ENCODE assay signal across 23 mouse cellular contexts in the genomic region with DNA sequence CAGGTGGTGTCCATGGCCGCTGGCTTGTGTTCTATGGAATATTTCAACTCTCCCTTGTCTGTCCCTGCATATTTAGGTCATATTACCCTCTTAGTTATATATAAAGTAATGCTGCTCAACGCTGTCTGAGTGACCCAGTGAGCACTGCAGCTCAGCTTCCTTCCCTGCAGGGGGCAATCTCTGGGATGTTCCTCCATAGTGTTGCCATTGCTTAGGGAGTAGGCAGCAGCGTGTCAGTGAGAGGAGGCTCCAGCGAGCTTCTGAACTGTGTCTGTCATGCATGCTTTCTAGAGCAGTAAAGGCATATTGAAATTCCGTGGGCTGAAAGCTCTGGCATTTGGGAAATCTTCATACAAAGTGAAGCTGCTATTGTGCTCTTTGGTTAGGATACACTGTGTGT. TPM values are rescaled to one million over a fixed set of nuclear protein-coding genes. Genes with fewer than 3 reads are reported as not detected.
DNase-seq lines count a peak whose midpoint lies in the region; ATAC-seq and TF ChIP-seq lines count a peak whose summit lies in the region.
"Had no signal": no experiment of that assay in that cellular context is flagged by ENCODE, and none has a peak within 500 bp of the region (broad histone marks: within the 10 kb centered on the region; RNA-seq: fewer than 3 reads in every experiment).

No protein-coding gene starts in this region.

- H3K4me1 ChIP-seq in kidney, postnatal 0 days (replicated peaks; ENCODE audit: insufficient read depth, low read length): no peaks in the 10 kb centered on the region
- H3K4me1 ChIP-seq in kidney, embryonic 14.5 days (ENCODE audit: control insufficient read depth, insufficient read depth, low read length): no peaks in the 10 kb centered on the region
- no peaks in the 10 kb centered on the region for H3K4me1 ChIP-seq in lung, postnatal 0 days (ENCODE audit: insufficient read depth, low read depth, low read length)
- no peaks in the 10 kb centered on the region for H3K4me1 ChIP-seq in cortical plate, adult 2 months (ENCODE audit: control insufficient read depth, insufficient read depth, low read length)
- H3K4me1 ChIP-seq in hindbrain, embryonic 12.5 days: no peaks in the 10 kb centered on the region
- H3K4me1 ChIP-seq: embryonic facial prominence, embryonic 12.5 days; forebrain, embryonic 13.5 days had no signal

- WGBS in kidney, postnatal 0 days: 72% methylated on average over 5 of the region's 5 CpGs
- 85% methylated on average over 5 of the region's 5 CpGs for WGBS in kidney, embryonic 14.5 days
- 78% methylated on average over 5 of the region's 5 CpGs for WGBS in lung, postnatal 0 days
- WGBS in hindbrain, embryonic 12.5 days: 78% methylated on average over 5 of the region's 5 CpGs

- H3K4me2 ChIP-seq in kidney, postnatal 0 days (ENCODE audit: low read length): no peak overlapping the region
- H3K4me2 ChIP-seq in kidney, embryonic 14.5 days (replicated peaks; ENCODE audit: low read depth, low read length): no peak overlapping the region
- no peak overlapping the region for H3K4me2 ChIP-seq in lung, postnatal 0 days (replicated peaks; ENCODE audit: low read depth, low read length)
- H3K4me2 ChIP-seq in hindbrain, embryonic 12.5 days (replicated peaks): no peak overlapping the region
- H3K4me2 ChIP-seq: embryonic facial prominence, embryonic 12.5 days; forebrain, embryonic 13.5 days; heart, embryonic 13.5 days; midbrain, embryonic 11.5 days; neural tube, embryonic 12.5 days had no signal

- no peak for DNase-seq in frontal cortex, postnatal 25 days (ENCODE audit: low spot score in 2 of 2)
- DNase-seq in kidney, postnatal 0 days (ENCODE audit: low spot score): no peak
- DNase-seq in lung, postnatal 0 days (ENCODE audit: low spot score): no peak
- DNase-seq in lung, postnatal 25 days (ENCODE audit: low spot score): no peak
- DNase-seq: adrenal gland, postnatal 25 days; cerebellum, adult 2 months; heart, postnatal 36 days; kidney, adult 9 months; lung, adult 18-20 months had no signal

- no peak overlapping the region for H3K9ac ChIP-seq in kidney, postnatal 0 days (ENCODE audit: low read depth, low read length)
- H3K9ac ChIP-seq in kidney, embryonic 14.5 days (ENCODE audit: low read depth, low read length): no peak overlapping the region
- H3K9ac ChIP-seq in lung, postnatal 0 days (replicated peaks; ENCODE audit: low read depth): no peak overlapping the region
- no peak overlapping the region for H3K9ac ChIP-seq in hindbrain, embryonic 12.5 days
- H3K9ac ChIP-seq: embryonic facial prominence, embryonic 12.5 days; forebrain, embryonic 13.5 days; heart, embryonic 13.5 days; neural tube, embryonic 12.5 days had no signal

- no peak for TF ChIP-seq EP300 in lung, postnatal 0 days (IDR thresholded peaks at IDR 0.05)

- TF ChIP-seq POLR2A in cortical plate, adult 2 months (IDR thresholded peaks at IDR 0.05; ENCODE audit: extremely low read depth, insufficient read depth, low read length): no peak

- ATAC-seq in frontal cortex, adult (ENCODE audit: low TSS enrichment): peak; percentile 88
- no peak for ATAC-seq in kidney, postnatal 0 days (replicated peaks; ENCODE audit: low FRiP score, low read depth)
- no peak for ATAC-seq in kidney, embryonic 14.5 days (ENCODE audit: low FRiP score, low TSS enrichment)
- no peak for ATAC-seq in lung, postnatal 0 days
- ATAC-seq in hindbrain, embryonic 12.5 days (ENCODE audit: low FRiP score): no peak
- ATAC-seq: forebrain, embryonic 13.5 days; hindbrain, embryonic 16.5 days had no signal

- no peak overlapping the region for H3K4me3 ChIP-seq in kidney, postnatal 0 days (replicated peaks; ENCODE audit: low read depth, low read length)
- no peak overlapping the region for H3K4me3 ChIP-seq in kidney, embryonic 14.5 days (ENCODE audit: low read length)
- no peak overlapping the region for H3K4me3 ChIP-seq in lung, postnatal 0 days (ENCODE audit: low read depth, low read length)
- H3K4me3 ChIP-seq in cortical plate, adult 2 months (ENCODE audit: insufficient read depth, low read length): no peak overlapping the region
- H3K4me3 ChIP-seq in hindbrain, embryonic 12.5 days: no peak overlapping the region
- H3K4me3 ChIP-seq: embryonic facial prominence, embryonic 12.5 days; erythroblast, embryonic 14.5 days; forebrain, embryonic 13.5 days; heart, embryonic 13.5 days; neural tube, embryonic 12.5 days had no signal

- no peaks in the 10 kb centered on the region for H3K9me3 ChIP-seq in kidney, postnatal 0 days (replicated peaks; ENCODE audit: low read length)
- H3K9me3 ChIP-seq in kidney, embryonic 14.5 days (ENCODE audit: control insufficient read depth, low read length): no peaks in the 10 kb centered on the region
- no peaks in the 10 kb centered on the region for H3K9me3 ChIP-seq in lung, postnatal 0 days (ENCODE audit: low read length)
- H3K9me3 ChIP-seq in hindbrain, embryonic 12.5 days (replicated peaks): no peaks in the 10 kb centered on the region
- H3K9me3 ChIP-seq: embryonic facial prominence, embryonic 12.5 days; forebrain, embryonic 13.5 days; heart, embryonic 13.5 days; neural tube, embryonic 12.5 days had no signal

- H3K36me3 ChIP-seq in kidney, postnatal 0 days (ENCODE audit: insufficient read depth, low read length): no peaks in the 10 kb centered on the region
- peaks cover 27% of the 10 kb centered on the region for H3K36me3 ChIP-seq in kidney, embryonic 14.5 days (ENCODE audit: control insufficient read depth, insufficient read depth, low read length)
- peaks cover 7% of the 10 kb centered on the region; the same call in 1 of the 2 replicates for H3K36me3 ChIP-seq in lung, postnatal 0 days (ENCODE audit: insufficient read depth, low read length)
- H3K36me3 ChIP-seq in hindbrain, embryonic 12.5 days: peaks cover 19% of the 10 kb centered on the region

- H3K27ac ChIP-seq in kidney, postnatal 0 days: no peak overlapping the region
- H3K27ac ChIP-seq in kidney, embryonic 14.5 days (ENCODE audit: low read depth, low read length): no peak overlapping the region
- no peak overlapping the region for H3K27ac ChIP-seq in lung, postnatal 0 days (ENCODE audit: low read length)
- H3K27ac ChIP-seq in cortical plate, adult 2 months (ENCODE audit: insufficient read depth, low read length): no peak overlapping the region
- H3K27ac ChIP-seq in hindbrain, embryonic 12.5 days: no peak overlapping the region
- H3K27ac ChIP-seq: embryonic facial prominence, embryonic 12.5 days; forebrain, embryonic 13.5 days; heart, embryonic 13.5 days; macrophage; neural tube, embryonic 12.5 days had no signal

- no peaks in the 10 kb centered on the region for H3K27me3 ChIP-seq in kidney, postnatal 0 days (ENCODE audit: insufficient read depth, low read length)
- no peaks in the 10 kb centered on the region for H3K27me3 ChIP-seq in kidney, embryonic 14.5 days (ENCODE audit: control insufficient read depth, insufficient read depth, low read length)
- H3K27me3 ChIP-seq in lung, postnatal 0 days (replicated peaks; ENCODE audit: insufficient read depth, low read length): no peaks in the 10 kb centered on the region
- H3K27me3 ChIP-seq in hindbrain, embryonic 12.5 days: no peaks in the 10 kb centered on the region
- H3K27me3 ChIP-seq: embryonic facial prominence, embryonic 12.5 days; forebrain, embryonic 13.5 days; heart, embryonic 13.5 days; neural tube, embryonic 12.5 days had no signal

- peak; percentile 35; the same call in 1 of the 2 replicates for TF ChIP-seq CTCF in kidney, postnatal 0 days (IDR thresholded peaks at IDR 0.05; ENCODE audit: low read depth)
- TF ChIP-seq CTCF in lung, postnatal 0 days (IDR thresholded peaks at IDR 0.05): peak; percentile 30
- peak; percentile 23; the same call in 1 of the 2 replicates for TF ChIP-seq CTCF in cortical plate, adult 2 months (IDR thresholded peaks at IDR 0.05; ENCODE audit: extremely low read depth, insufficient read depth, low read length)

RNA-seq across cellular contexts. Expression of gene Ercc6, which starts 38.5 kb away (rescaled TPM):
- 12.7 and 17.1 TPM in 2 replicates for polyA plus RNA-seq in kidney, postnatal 0 days (2015; fragmentation: Nextera tagmentation; extraction: Ambion mirVana)
- polyA plus RNA-seq in kidney, embryonic 14.5 days (2014; fragmentation: Nextera tagmentation; extraction: Ambion mirVana): 15.9 and 23.6 TPM in 2 replicates
- polyA plus RNA-seq in lung, postnatal 0 days (2015; fragmentation: Nextera tagmentation; extraction: Ambion mirVana): 12.9 and 15.6 TPM in 2 replicates
- polyA plus RNA-seq in cortical plate, adult 2 months (2012; rRNA removed): 12.0 and 13.4 TPM in 2 replicates
- polyA plus RNA-seq in hindbrain, embryonic 12.5 days (2016; fragmentation: Nextera tagmentation; extraction: Ambion mirVana): 33.7 and 34.4 TPM in 2 replicates

RNA-seq across cellular contexts. Expression of gene Prrxl1, which starts 47.4 kb away (rescaled TPM):
- 0.04 TPM in 1 of 2 replicates, not detected in the other for polyA plus RNA-seq in kidney, postnatal 0 days (2015; fragmentation: Nextera tagmentation; extraction: Ambion mirVana)
- polyA plus RNA-seq in kidney, embryonic 14.5 days (2014; fragmentation: Nextera tagmentation; extraction: Ambion mirVana): 0.08 TPM in 1 of 2 replicates, not detected in the other
- 0.19 and 0.25 TPM in 2 replicates for polyA plus RNA-seq in lung, postnatal 0 days (2015; fragmentation: Nextera tagmentation; extraction: Ambion mirVana)
- polyA plus RNA-seq in cortical plate, adult 2 months (2012; rRNA removed): 0.06 TPM in 2 replicates
- polyA plus RNA-seq in hindbrain, embryonic 12.5 days (2016; fragmentation: Nextera tagmentation; extraction: Ambion mirVana): 19.0 and 28.3 TPM in 2 replicates
- polyA plus RNA-seq: erythroblast, embryonic 14.5 days; gonadal fat pad, adult 2 months; large intestine, adult 2 months; macrophage had no signal

Comparison
In these comparisons a context has a peak if more than half of its experiments do, and no peak if none do; other contexts are left out.
1. RNA of gene Prrxl1, which starts 47.4 kb away (polyA plus RNA-seq): 19.0 to 28.3 TPM in hindbrain, embryonic 12.5 days; 0.19 to 0.25 TPM in lung, postnatal 0 days, 0.08 TPM in kidney, embryonic 14.5 days, 0.06 TPM in cortical plate, adult 2 months and 0.04 TPM in kidney, postnatal 0 days; every median in the first group is over 10 times any median in the second.
2. Peak in every context shown above with its lines, with median percentiles within 50 percentile points of each other: CTCF ChIP-seq.